Mouse (Mus musculus) MEL (cell line): ENCODE results near the gene Fbxw21.

Experiments
- CTCF ChIP-seq, 3 experiments: IDR thresholded peaks in 2 of 3; conservative IDR thresholded peaks in 1 of 3; 2 replicates each; pipeline ENCODE4 v1.5.1; 2011 to 2012; ENCODE audit warnings: low read length in 3 of 3, low read depth in 2 of 3, mild to moderate bottlenecking in 2 of 3, improper control_type of control experiment in 1 of 3, inconsistent platforms in 1 of 3, mixed read lengths in 1 of 3, moderate library complexity in 1 of 3; ENCODE audit not compliant: control insufficient read depth in 1 of 3, insufficient read depth in 1 of 3, poor library complexity in 1 of 3, severe bottlenecking in 1 of 3
- GABPA ChIP-seq: IDR thresholded peaks from 2 replicates; pipeline ENCODE4 v1.6.1; 2012; ENCODE audit warnings: low read depth, mild to moderate bottlenecking, inconsistent platforms, low read length, improper control_type of control experiment, moderate library complexity
- MYC ChIP-seq: IDR thresholded peaks from 2 replicates; pipeline ENCODE4 v1.6.1; 2011; ENCODE audit warnings: low read depth, mild to moderate bottlenecking, low read length, improper control_type of control experiment, moderate library complexity
- NELFE ChIP-seq: IDR thresholded peaks from 2 replicates; pipeline ENCODE4 v1.6.1; 2011; ENCODE audit warnings: low read depth, low read length, improper control_type of control experiment
- POLR2A ChIP-seq, 2 experiments: IDR thresholded peaks; 2 replicates each; pipeline ENCODE4 v1.6.1; 2011 to 2012; ENCODE audit warnings: low read length in 2 of 2, mild to moderate bottlenecking in 2 of 2, control low read depth in 1 of 2, improper control_type of control experiment in 1 of 2, low read depth in 1 of 2, moderate library complexity in 1 of 2; ENCODE audit not compliant: control insufficient read depth in 1 of 2, insufficient read depth in 1 of 2, poor library complexity in 1 of 2

GRCm38 (mm10) chr9:109102541-109102940 is 59.3 kb downstream of the Fbxw21 start:
- no peak for TF ChIP-seq POLR2A (IDR thresholded peaks at IDR 0.05; ENCODE audit: control insufficient read depth in 1 of 2, insufficient read depth in 1 of 2, low read depth in 1 of 2, low read length in 2 of 2, poor library complexity in 1 of 2)
- no peak for TF ChIP-seq GABPA
- TF ChIP-seq MYC: no peak
- TF ChIP-seq NELFE: no peak
- no peak for TF ChIP-seq CTCF (IDR thresholded peaks at IDR 0.05 in 2 of 3, conservative IDR thresholded peaks at IDR 0.05 in 1 of 3; ENCODE audit: control insufficient read depth in 1 of 3, insufficient read depth in 1 of 3, low read depth in 2 of 3, low read length in 3 of 3, poor library complexity in 1 of 3, severe bottlenecking in 1 of 3)
